Mouse (Mus musculus): ENCODE results near the gene Tubb4b.

Gene Tubb4b

DNA sequence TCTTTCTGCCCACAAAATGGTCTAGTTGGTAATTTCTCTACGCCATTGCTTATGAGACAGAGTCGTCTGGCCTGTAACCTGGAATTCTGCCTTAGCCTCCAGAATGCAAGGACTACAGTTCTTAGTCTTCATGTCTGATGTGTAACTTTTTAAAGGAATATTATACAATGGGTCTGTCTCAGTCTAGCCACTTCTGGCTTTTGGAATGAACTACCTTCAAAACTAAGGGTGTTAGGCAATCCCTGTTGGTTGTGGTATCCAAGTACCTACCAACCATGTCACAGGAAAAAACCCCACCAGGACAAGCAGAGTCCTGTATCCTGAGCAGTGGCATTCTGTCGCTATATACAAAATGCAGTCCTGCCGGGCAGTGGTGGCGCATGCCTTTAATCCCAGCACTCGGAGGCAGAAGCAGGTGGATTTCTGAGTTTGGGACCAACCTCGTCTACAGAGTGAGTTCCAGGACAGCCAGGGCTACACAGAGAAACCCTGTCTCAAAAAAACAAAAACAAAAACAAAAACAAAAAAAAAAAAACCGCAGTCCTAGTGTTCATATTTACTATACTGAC, 1.4 kb upstream of the Tubb4b start:
- no peak for DNase-seq (ENCODE audit: low spot score in 2 of 2)

DNA sequence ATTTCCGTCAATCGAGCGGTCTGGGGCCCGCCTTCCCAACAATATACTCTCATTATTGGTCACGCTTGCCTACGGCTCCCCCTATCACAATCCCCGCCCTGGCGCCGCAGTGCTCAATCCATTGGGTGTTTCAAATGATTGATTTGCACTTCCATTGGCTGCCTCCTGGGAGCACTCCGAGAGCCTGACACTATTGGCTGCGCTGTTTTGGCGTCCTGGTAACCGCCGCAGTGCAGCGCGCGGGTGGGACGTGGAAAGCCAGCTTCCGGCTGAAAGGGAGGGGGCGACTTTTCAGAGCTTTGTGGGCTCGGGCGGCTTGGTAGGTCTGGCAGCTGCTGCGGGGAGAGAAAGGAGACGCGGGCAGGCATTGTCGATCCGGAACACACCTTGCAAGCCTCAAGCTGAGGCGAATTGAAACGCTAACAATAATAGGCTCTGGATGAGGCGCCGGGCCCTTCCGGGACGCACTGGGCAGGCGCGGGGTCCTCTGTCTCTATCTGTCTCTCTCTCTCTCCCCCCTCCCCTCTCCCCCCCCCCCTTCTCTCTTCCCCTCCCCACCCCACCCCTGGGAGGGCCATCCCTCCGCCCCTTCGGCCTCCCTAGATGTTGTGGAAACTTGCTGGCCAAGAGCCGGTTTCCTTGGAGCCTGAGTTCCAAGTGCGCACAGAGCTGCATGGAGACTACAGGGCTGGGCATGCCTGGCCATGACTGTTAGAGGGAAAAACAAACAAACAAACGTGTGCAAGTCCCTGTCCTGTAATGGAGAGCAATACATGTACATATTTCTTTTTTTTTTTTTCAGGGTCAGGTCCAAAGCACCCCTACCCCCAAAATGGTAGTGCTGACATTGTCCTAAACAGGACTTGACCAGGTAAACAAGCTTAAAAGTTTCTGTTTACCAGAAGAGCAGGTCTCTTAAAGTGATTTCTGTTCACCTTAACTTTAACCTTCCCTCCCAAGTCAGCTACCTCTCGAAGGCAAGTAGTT, 557 bp upstream of the Tubb4b start:
- DNase-seq (ENCODE audit: low spot score in 2 of 2), result peak; percentile 96 to 98

DNA sequence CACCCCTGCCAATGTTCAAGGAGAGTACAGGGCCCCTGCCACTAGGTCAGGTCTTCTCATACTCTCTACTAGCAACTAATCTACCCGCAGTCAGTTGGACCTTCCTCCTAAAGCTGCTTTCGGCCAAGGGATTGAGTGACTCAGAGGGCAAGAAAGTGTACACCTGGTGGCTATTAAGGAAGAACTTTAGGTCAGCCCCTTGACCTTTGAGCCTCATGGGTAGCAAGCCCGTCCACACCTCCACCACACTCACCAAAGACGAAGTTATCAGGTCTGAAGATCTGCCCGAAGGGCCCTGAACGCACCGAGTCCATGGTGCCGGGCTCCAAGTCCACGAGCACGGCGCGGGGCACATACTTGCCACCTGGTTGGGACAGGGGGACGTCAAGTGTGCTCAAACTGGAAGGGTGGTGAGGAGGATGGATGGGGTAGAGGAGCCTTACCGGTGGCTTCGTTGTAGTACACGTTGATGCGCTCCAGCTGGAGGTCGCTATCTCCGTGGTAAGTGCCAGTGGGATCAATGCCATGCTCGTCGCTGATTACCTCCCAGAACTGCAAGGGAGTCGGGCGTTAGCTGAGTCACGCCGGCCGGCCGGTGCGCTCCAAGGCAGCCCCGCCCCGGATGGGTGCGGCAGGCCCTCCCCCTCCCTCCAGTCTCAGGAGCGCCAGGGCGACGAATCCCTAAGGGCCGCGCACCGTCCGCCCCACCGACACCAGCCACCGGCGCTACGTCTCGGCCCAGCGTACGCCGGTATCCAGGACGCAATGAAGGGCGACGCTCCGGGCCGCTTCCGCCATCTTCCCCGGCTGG, 616 bp downstream of the Tubb4b start:
- peak; percentile 93 to 95 for DNase-seq (ENCODE audit: low spot score in 2 of 2)

DNA sequence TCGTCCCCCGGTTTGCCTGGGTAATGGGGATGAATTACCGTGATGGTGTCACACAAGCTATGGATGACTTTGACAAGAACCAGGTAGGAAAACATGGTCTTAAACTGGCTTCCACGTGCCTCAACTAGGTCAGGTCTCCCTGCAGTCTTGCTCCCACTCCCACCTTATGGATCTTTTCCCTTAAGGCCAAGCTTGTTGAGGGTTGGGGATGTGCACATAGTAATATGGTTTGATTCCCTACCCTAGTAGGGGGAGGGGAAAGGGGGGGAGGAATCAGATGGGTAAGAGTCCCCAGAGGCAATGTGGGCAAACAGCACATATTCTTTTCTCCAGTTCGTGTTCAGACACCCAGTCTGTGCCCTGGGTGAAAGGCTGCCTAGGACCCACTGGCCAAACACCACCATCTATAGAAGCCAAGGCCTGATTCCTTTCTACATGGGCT, 3.1 kb downstream of the Tubb4b start:
- DNase-seq (ENCODE audit: low spot score in 2 of 2), result no peak

DNA sequence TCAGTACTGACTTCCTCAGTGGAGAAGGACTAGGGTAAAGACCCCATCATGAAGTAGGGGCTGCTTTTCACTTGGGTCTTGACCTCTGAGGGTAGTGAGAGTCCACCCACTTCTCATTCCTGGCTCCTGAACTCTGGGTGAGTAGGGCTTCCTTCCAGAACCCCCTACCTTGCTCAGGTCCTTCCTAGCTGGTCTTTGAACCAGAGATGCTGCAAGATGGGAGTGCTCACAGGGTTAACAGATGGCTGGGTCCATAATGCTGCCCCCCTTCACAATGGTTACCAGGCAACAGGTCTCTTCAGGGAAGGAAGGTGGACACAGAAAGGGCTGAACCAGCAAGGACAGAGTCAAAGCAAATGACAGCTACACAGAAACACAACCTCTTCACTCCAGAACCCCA, 6.1 kb downstream of the Tubb4b start, which contains the start of gene Fam166a:
Gene Fam166a (plus strand): TSS at position 301 of the 400 bp plus-strand sequence.
- DNase-seq (ENCODE audit: low spot score in 2 of 2), result no peak

DNA sequence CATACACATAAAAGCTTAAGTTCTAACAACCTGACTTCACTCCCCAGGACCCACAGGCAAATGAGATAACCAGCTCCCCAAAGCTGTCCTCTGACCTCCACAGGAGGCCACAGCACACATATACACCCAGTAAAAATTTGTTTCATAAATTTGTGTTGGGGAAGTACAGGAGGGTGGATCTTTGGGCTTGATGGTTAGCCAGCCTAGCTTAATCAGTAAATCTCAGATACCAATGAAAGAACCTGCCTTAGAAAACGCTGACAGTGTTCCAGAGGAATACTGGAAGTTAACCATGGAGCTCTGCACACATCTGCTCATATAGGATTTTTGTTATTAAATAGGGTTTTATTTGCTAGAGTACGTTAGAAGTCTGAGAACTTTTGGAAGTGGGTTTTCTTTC, 6.8 kb downstream of the Tubb4b start:
- DNase-seq (ENCODE audit: low spot score in 2 of 2), result no peak

DNA sequence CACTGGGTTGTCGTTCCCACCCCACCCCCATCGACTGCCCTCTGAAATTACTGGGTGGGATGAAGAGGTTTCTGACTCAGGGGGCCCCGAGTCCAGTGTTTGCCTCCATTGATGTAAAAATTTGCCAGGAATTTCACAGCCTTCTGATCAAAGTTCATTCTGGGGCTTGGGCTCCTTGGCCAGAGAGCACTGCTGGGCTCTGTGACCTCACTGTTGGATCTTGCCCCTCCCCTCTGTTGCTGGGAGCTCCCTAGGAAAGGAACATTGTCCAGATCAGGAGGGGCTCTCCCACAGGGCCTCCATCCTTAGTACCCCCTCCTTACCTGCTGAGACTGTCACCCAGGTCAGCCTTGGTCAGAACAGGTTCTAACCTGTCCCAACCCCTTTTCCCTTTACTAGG, 10.1 kb downstream of the Tubb4b start, which contains the start of gene Stpg3:
Gene Stpg3 (minus strand): TSS at position 194 of the 400 bp plus-strand sequence.
- no peak for DNase-seq (ENCODE audit: low spot score in 2 of 2)

DNA sequence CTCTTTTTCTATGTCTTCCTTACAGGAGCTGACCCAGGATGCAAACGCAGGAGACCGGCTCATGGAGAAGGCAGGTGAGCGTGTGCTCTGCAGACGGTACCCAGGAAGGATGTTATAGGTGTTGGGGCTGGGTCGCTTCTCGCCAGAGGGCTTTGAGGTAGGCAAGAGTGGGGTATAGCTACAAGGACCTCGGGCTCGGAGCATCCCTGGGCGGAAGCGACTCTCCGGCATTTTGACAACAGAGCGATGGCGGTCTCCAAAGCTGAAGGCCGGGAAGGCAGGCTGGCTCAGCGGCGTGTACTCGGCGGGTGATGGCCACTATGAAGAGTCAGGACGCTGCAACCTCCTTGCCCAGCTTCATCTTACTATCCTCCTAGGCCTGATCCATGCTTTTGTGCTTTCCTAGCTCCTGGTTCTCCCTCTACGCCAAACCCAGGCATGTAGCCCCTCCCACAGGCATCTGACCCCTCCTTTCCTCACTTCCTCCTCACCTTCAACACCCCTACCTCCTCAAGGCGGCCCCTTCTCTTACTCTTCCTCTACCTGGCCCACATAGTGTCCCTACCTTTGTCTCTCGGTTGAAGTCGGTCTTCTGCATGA, 11.1 kb downstream of the Tubb4b start:
- DNase-seq (ENCODE audit: low spot score in 2 of 2), result no peak

DNA sequence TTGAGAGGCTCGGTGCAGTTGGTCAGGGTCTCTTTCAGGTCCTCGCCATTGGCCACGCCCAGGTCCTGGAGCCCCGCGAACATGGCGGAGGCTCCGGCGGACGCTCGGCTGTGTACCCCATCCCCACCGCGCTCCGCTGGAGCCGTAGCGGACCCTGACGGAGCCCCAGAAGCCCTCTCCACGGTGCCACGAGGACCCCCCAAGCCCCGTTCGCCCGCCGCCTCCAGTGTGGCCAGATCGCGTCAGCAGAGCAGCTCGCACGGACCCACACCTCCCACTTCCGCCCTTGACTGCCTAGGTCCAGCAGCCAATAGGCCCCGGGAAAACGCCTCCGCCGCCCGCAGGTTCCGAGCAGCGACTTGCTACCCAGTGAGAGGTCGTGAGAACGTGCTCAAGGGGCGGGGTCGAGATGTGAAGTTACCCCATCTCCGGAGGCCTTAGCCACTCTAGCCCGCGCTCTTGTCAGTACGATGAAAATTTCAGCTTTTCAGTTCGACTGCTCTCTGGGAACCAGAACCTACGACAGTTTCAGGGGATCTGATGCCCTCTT, 13.3 kb downstream of the Tubb4b start, which contains the start of gene Nelfb:
Gene Nelfb (minus strand): TSS at position 369 of the 550 bp plus-strand sequence.
- peak; percentile 92 to 97 for DNase-seq (ENCODE audit: low spot score in 2 of 2)

DNA sequence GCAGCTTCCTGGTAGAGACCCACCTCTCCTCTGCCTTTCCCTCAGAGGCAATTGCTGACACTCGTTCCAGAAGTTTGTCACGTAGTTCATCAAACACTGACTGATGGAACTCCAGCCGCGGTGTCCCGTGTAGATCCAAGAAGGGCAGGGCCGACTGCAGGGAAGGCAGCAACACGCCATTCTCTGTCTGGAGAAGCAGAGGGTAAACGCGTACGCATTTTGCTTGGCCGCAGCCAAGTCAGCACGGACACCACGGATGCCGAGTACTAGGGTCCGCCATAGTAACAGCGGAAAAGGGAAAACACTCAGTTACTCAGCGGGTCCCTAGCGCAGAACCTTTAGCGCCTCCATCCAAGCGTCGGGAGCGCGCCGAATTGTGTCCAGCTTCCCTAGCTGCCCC, 13.8 kb downstream of the Tubb4b start:
- DNase-seq (ENCODE audit: low spot score in 2 of 2), result no peak

DNA sequence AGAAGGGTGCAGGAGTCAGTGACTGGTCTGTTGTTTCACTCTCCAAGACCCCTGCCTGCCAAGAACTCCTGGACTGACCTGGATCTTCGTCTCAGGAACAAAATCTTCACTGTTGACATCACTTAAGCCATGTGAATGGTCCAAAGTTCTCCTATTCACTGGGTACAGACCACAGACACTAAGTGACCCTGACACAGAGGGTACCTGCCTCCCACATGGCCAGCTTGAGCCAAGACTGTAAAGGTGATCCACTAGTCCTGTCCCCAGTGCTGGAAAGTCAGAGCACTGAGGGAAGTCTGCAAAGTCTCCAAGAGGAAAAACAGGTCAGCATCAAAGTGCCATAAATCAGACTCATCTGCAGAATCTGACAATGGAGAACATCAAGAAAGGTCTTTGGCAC, 16.9 kb downstream of the Tubb4b start:
- no peak for DNase-seq (ENCODE audit: low spot score in 2 of 2)

DNA sequence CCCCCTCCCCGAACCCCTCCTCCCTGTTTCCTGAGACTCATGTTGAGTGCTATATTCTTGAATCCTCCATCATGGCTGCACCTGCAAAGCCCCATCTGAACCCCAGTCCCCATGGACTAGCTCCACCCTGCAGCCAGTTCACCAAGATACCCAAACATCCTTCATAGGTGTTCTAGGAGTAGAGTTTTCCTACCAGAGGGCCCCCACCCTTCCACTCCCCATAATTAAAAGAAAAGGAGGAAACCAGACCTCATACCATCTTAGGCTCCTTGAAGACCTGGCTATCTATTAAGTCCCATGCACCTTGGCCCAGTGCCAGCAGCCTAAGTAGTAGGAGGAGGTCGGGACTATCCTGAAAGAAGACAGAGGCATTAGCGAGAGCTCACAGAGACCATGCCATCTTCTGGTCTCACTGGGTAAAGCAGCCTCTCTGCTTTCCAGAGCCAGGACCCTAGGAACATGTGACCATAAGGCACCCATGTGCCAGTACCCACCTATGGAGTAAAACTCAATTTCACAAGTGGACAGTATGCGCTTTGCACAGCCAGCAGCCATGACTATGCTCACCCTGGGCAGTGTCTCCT, 20.8 kb downstream of the Tubb4b start:
- peak; percentile 60 to 80 for DNase-seq (ENCODE audit: low spot score in 2 of 2)

DNA sequence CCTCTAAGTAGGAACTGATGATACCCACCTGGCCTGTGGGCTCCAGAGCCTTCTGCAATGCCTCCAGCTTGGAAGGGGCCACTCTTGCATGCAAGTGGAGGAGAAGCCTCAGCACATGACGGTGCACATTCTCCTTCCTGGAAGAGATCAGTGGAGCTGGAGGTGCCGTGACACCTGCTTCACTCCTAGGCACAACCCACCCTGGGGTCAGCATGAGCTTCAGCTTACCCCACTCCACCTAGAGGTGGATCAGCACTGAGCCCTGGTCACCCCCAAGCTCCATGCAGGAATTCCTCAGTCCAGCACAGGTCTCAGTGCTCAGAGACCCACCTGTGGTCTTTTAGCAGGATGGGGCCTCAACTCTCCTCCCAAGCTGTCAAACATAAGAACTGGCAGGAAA, 23.9 kb downstream of the Tubb4b start:
- no peak for DNase-seq (ENCODE audit: low spot score in 2 of 2)

DNA sequence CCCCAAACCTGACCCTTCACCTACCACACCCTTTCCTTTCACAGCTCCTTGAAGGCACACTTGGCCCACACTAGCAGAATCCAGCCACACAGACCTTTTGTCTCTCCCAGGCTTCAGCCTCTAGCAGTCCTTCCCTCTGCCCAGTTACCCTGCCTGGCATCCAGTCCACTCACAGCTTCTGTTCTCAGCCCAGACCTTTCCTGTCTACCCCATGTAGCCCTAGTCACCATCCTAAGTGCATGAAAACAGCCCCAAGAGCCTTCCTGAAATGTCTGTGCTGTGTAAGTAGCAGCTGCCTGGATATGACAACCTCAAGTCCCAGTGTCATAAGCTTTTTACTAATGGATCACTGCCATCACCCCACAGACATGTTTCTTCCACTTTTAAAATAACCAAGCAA, 26.6 kb downstream of the Tubb4b start:
- no peak for DNase-seq (ENCODE audit: low spot score in 2 of 2)

DNA sequence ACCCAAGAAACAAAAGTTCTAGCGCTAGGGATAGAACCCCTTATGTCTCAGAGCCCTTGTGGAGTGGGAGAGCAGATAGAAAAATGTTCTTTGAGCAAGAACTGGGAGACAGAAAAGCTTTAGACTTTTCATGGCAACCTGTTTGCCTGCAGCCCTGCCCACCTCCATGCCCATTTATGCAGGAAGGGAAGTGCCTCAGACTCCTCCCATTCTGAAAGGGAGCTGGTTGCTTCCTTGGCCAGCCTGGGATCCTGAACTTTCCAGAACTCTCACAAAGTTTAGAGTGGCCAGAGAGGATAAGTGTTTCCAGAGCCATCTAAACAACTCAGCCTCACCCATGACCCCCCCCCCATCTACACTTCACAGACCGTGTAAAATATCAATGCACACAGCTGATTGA, 27.3 kb downstream of the Tubb4b start:
- DNase-seq (ENCODE audit: low spot score in 2 of 2), result peak in 1 of 2 experiments; percentile 64

DNA sequence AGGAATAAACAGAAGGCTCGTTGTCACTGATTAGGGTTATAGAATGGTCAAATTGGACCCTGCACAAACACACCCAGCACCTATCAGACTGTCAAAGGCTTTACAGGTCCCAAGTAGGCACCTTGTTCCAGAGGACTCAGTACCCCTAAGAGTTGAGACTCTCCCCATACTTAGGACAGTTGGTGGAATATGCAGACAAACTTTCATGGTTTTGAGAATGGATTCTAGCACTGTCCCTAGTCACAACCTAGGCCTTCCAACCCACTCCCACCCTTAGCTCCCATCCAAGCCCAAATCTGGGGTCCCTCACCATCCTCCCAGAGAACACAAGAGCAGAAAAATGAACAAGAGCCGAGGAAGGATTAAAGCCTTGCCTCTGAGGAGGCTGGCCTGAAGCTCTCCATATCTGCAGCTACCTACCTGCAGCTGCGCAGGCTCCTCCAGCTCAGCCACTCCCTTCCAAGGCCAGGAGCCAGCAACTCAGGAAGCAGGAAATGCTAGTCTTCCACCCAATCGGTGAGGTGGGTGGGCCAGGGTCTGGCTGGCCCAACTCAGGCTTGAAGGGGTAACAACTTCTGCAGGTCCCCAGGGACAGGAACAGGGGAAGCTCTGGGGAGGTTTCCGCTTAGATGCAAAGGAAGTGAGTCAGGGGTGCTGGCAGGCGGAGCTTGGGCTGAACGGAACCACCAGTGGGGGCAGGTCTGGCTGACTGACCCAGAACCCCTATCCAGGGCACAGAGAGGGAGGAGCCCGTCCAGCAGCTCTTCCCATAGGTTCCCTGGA, 28.1 kb downstream of the Tubb4b start, which contains the start of gene Tor4a:
Gene Tor4a (minus strand): TSS at position 715 of the 783 bp plus-strand sequence.
- peak; percentile 79 to 86 for DNase-seq (ENCODE audit: low spot score in 2 of 2)

DNA sequence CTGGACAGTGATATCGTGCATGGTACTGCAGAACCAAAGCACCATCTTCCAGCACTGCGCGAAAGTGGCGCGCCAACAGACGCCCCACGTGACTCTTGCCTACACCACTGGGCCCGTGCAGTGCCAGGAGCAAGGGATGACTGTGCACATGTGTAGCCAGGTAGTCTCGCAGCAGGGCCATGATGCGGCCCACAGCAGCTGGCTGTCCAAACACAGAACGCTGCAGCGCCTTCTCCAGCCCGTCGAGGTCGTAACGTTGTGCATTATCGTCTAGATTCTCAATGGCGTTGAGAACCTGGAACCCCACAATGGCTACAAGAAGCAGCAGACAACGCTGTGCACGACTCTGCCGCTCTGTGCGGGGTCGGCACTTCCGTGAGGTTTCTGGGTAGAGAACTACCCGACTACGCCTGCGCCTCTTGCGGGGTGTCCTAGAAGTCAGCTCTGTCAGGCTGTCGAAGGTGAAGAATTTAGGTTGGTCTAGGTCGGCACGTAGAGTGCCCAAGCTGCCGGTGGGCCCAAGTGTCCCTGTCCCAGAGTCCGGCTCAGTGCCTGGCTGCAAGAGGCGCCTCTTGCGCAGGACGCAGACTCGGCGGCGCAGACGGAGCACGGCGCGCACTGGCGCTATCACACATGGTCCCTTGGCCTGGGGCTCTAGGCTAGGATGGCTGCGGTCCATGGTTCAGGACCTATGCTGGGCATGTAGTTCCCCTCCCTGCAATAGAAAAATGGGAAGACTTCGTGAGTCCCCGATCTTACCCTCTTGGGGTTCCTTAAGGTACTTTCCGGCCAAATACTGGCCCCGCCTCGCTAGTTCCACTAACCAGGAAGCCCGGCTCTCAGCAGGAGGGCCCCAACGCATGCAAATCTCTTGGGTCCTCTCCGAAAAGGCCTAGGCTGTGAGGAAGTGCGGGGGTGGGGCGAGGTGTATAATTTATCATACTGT, 29.0 kb downstream of the Tubb4b start:
- peak; percentile 82 to 86 for DNase-seq (ENCODE audit: low spot score in 2 of 2)

DNA sequence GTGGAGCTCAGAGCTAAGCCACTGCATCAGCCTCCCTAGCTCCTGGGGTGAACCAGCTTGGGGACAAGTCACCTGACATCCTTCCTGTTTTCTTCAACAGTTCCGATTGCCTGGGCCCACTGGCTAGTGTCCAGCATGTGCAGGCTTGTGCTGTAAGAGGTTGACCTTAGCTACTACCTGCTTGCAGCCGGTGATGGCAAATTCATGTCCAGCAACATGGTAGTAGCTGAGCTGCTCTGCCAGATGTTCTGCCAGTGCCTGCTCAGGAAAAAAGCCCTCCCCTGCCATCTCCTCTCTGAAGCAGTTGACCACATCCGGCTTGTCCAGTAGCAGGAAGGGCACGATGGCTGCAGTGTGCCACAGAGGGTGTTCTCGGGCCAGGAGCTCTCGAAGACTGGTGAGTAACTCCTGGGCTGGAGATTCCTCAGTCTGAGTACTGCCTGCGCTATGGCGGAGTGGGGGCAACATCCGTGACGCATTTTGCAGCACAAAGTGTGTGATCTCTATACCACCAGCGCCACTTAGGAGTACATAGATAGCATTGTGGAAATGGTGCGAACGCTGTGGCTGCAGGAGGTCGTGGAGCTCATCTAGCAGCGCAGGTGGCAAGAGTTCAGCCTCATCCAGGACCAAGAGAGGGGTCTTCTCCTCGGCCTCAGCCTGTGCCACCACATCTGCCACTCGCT, 29.9 kb downstream of the Tubb4b start:
- DNase-seq (ENCODE audit: low spot score in 2 of 2), result peak; percentile 43 to 79

Data from spleen, postnatal 4 days (tissue).